Mouse (Mus musculus): ENCODE measurements around the gene Adamts8.

DNA sequence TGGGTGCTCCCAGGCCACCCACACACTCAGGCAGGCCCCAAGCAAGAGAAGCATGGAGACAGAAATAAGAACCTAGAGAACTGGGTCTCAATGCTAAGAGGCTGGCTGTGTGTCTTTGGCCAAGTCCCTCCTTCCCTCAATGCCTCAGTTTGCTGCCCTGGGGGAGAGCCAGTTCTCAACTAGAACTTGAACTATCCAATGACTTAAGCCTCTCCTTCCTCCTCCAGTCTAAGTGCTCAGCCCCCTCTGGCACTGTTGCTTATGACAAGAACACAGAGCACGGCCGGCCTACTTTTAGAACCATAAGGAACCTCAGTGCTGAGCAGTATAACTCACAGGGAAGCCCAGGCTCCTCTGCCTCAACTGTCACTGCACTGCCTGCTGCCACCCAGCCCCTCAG, 28.1 kb upstream of the Adamts8 start:
- TF ChIP-seq CTCF (IDR thresholded peaks at IDR 0.05; ENCODE audit: low read depth) (no peak), EP300 (optimal IDR thresholded peaks at IDR 0.05) (no peak)
